Mouse (Mus musculus) embryonic facial prominence, embryonic 15.5 days (tissue): ENCODE measurements around the gene Zscan29. TPM values are rescaled to one million over a fixed set of nuclear protein-coding genes. Genes with fewer than 3 reads are reported as not detected.
"Not testable (repeated sequence)": the region's sequence is repeated elsewhere in the genome, so short reads cannot be mapped to it uniquely, and the experiment has no call there.

ENCODE experiments used
- ATAC-seq: fragments of 200-750 bp; cut with Nextera tagmentation; 2 replicates; pipeline ENCODE4 v1.8.0; 2017; ENCODE audit warnings: low read depth, moderate TSS enrichment; ENCODE audit not compliant: insufficient number of reproducible peaks, low FRiP score, low TSS enrichment
- H3K27ac ChIP-seq: fragments of 300-500 bp; sonication (generic); replicated peaks from 2 replicates; pipeline ENCODE4 v1.5.1; 2015; ENCODE audit warnings: mild to moderate bottlenecking, inconsistent platforms
- H3K27me3 ChIP-seq: fragments of 300-500 bp; sonication (generic); 2 replicates; pipeline ENCODE4 v1.6.1; 2015; ENCODE audit warnings: inconsistent platforms
- H3K36me3 ChIP-seq: fragments of 300-500 bp; sonication (generic); 2 replicates; pipeline ENCODE4 v1.6.1; 2015; ENCODE audit warnings: mild to moderate bottlenecking, inconsistent platforms
- H3K4me1 ChIP-seq: fragments of 300-500 bp; sonication (generic); 2 replicates; pipeline ENCODE4 v1.6.1; 2015; ENCODE audit warnings: inconsistent platforms
- H3K4me2 ChIP-seq: fragments of 300-500 bp; sonication (generic); replicated peaks from 2 replicates; pipeline ENCODE4 v1.6.1; 2015; ENCODE audit warnings: mild to moderate bottlenecking, inconsistent platforms
- H3K4me3 ChIP-seq: fragments of 300-500 bp; sonication (generic); replicated peaks from 2 replicates; pipeline ENCODE4 v1.5.1; 2015; ENCODE audit warnings: mild to moderate bottlenecking, inconsistent platforms
- H3K9ac ChIP-seq: fragments of 300-500 bp; sonication (generic); 2 replicates; pipeline ENCODE4 v1.6.1; 2015; ENCODE audit warnings: inconsistent platforms
- H3K9me3 ChIP-seq: fragments of 300-500 bp; sonication (generic); replicated peaks from 2 replicates; pipeline ENCODE4 v1.6.1; 2016; ENCODE audit warnings: inconsistent platforms
- WGBS: fragments of 180-500 bp; shearing (Covaris S2); methylation state at CpG from one replicate; pipeline ENCODE4 v1.1.7; 2015; 5-methylcytosine and 5-hydroxymethylcytosine counted together
- polyA plus RNA-seq: library from polyadenylated mRNA; unstranded; fragments of >200 nt; fragmentation: Nextera tagmentation; extraction: Ambion mirVana; gene quantifications from 2 replicates; pipeline ENCODE4 v1.2.1, GENCODE M21; 2015

Gene Zscan29
- polyA plus RNA-seq, 1 experiment from 2014 or later, result 10.6 TPM

DNA sequence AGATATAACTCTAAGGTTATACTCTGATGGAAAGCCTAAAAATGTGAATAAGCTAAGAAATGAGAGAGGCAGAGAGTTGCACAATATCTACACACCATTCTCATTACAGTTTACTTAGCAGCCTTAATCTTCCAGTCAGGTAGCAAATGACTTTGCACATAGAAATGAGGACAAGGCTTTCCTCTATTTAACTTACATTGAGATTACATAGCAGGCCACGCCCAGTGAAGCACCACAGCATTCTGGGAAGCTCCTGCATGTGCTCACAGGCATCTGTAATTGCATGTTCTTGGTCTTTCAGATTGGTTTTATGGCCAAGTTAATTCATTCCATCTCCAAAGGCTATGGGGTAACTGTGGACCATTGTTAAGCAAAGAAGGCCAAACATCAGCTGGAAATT is 38.1 kb downstream of the Zscan29 start:
- Histone ChIP-seq H3K27ac (no peak overlapping the region), H3K4me2 (no peak overlapping the region), H3K27me3 (no peaks in the 10 kb centered on the region), H3K4me1 (no peaks in the 10 kb centered on the region), H3K9me3 (no peaks in the 10 kb centered on the region), H3K36me3 (no peaks in the 10 kb centered on the region), H3K9ac (no peak overlapping the region), H3K4me3 (no peak overlapping the region)
- ATAC-seq, result no peak
- WGBS, result 63% methylated on average over 1 of the region's 1 CpGs

DNA sequence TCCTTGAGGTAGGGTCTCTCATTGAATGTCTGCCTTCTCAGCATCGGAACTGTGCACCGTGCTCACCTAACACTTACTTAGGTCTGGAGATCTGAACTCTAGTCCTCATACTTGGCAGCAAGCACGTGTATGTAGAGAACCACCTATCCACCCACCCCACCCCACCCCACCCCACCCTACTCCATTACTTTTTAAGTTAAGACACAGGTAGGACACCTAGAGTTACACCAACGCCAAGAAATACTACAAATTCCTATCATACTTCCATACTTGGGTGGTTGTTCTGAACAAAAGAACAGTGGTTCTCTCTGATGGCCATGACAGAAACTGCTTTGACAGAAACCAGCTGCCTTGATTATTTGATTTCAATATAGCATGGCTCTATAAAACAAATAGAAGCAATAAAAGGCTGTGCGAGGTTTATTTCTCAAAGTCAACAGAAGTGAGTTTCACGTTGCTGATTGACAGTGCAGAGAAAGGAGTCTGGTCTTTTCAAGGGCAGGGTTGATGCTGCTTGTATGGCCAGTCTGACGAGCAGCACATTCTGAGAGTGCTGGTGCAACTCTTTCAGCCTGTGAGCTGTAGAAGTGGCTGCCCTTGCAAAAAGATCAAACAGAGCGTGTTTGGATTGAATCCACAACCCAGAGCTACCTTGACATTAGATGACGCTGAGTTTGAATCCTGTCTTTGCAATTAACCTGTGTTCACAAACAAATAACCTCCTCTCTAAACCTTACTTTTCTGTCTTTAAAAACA is 41.9 kb downstream of the Zscan29 start:
- no peak overlapping the region for H3K9ac ChIP-seq
- 55% methylated on average over 9 of the region's 9 CpGs for WGBS
- no peak for ATAC-seq
- H3K27ac ChIP-seq, result no peak overlapping the region
- no peaks in the 10 kb centered on the region for H3K4me1 ChIP-seq
- no peak overlapping the region for H3K4me2 ChIP-seq
- H3K9me3 ChIP-seq, result no peaks in the 10 kb centered on the region
- no peak overlapping the region for H3K4me3 ChIP-seq
- H3K36me3 ChIP-seq, result no peaks in the 10 kb centered on the region
- H3K27me3 ChIP-seq, result no peaks in the 10 kb centered on the region

DNA sequence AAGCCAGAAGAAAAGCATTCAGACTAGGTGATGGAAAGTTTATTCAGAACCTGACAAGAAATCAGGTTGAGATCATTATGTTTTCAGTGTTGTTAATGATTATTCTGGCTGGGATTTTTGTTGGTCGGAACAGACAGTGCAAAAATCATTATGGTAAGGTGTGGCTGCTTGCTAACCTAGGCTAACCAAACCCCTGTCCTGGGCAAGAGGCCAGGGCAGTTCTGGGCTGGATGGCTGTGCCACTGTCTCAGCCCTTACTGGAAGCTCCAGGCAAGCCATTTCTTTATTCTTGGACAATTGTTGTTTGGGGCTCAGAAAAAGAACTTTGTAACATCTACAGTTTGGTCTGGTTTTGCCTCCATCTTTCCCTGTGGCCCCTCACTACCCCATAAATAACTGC is 43.4 kb downstream of the Zscan29 start:
- no peak for ATAC-seq
- Histone ChIP-seq H3K27ac (no peak overlapping the region), H3K27me3 (no peaks in the 10 kb centered on the region), H3K4me3 (no peak overlapping the region), H3K9ac (no peak overlapping the region), H3K4me2 (no peak overlapping the region), H3K9me3 (no peaks in the 10 kb centered on the region), H3K4me1 (no peaks in the 10 kb centered on the region), H3K36me3 (no peaks in the 10 kb centered on the region)
- WGBS, result 77% methylated on average over 1 of the region's 1 CpGs

DNA sequence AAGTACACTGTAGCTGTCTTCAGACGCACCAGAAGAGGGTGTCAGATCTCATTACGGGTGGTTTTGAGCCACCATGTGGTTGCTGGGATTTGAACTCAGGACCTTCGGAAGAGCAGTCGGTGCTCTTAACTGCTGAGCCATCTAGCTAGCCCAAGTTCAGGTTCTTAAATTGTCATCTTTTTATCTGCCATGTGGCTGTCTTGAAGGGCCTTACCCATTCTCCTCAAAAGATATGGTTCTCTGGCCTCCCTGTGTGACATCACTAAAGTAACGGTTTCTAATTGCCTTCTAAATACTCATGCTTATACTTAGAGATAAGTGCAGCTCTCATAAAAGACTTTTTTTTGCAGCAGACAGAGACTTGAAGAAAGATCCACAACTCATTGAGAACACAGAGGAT is 44.6 kb downstream of the Zscan29 start:
- not testable (repeated sequence) for H3K9me3 ChIP-seq, H3K36me3 ChIP-seq, H3K4me3 ChIP-seq, H3K4me1 ChIP-seq, H3K27ac ChIP-seq, H3K9ac ChIP-seq, H3K27me3 ChIP-seq, H3K4me2 ChIP-seq, ATAC-seq
- WGBS, result 90% methylated on average over 5 of the region's 5 CpGs

DNA sequence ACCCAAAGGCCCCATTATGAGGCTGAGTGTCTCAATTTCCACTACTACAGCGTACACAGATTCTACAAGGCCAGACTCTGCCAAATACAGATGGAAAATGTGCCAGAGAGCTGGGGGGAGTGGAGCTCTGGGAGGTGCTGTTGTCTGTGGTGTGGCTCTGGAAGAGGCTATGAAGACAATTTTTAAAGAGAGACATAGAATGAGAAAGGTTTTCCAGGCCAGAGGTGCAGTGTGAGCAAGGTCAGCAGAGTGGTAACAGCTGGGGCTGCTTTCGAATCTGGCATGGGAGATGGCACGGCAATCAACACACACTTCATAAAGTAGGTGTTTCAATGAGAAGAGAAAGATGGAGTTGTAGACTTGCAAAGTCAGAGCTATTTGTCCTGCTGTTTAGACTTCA is 51.7 kb downstream of the Zscan29 start:
- H3K4me1 ChIP-seq, result no peaks in the 10 kb centered on the region
- H3K36me3 ChIP-seq, result no peaks in the 10 kb centered on the region
- H3K4me2 ChIP-seq, result no peak overlapping the region
- H3K27me3 ChIP-seq, result no peaks in the 10 kb centered on the region
- no peak overlapping the region for H3K9ac ChIP-seq
- no peak overlapping the region for H3K4me3 ChIP-seq
- 84% methylated on average over 3 of the region's 3 CpGs for WGBS
- no peaks in the 10 kb centered on the region for H3K9me3 ChIP-seq
- H3K27ac ChIP-seq, result no peak overlapping the region
- ATAC-seq, result no peak

DNA sequence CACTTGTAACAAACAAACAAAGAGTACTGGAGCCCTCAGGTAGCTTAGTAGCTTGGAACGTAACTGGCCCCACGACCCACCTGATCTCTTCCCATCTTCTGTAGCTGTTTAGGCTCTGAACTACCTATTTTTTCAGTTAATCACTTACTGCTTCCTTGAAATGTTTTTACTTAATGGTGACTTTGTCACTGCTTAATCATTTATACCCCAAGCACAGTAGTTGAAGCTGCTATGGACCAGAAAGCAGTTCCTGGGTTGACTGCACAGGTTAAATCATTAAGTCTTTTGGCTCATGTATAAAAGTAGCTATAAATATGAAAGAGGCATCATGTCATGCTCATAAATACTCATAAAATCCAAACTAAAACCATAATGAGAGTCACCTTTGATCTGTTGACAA is 55.5 kb downstream of the Zscan29 start:
- Histone ChIP-seq H3K36me3 (no peaks in the 10 kb centered on the region), H3K27me3 (no peaks in the 10 kb centered on the region), H3K27ac (no peak overlapping the region), H3K4me1 (no peaks in the 10 kb centered on the region), H3K9ac (no peak overlapping the region), H3K4me3 (no peak overlapping the region), H3K4me2 (no peak overlapping the region), H3K9me3 (no peaks in the 10 kb centered on the region)
- 80% methylated on average over 2 of the region's 2 CpGs for WGBS
- ATAC-seq, result no peak

DNA sequence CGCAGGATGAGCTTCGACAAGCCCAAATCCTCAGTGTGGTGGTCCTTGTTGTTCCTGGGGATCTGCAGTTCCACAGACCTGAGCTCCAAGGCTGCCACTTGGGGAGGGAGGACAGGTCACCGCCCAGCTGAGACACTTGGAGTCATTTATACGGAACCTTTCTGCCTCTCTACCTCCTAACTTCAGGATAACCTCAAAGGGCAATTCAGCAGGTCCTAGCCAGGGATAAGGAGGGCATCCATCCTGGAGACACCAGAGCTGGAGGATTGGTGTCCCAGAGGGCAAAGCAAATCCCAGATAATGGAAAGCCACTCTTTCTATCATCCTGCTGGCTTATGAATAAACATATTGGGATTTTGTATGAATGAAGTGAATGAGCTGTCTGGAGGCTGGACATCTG is 61.2 kb downstream of the Zscan29 start, which contains the start of gene Tgm7:
Tgm7 (minus strand) TSS at position 101 of the 400 bp plus-strand sequence.
- no peaks in the 10 kb centered on the region for H3K36me3 ChIP-seq
- no peaks in the 10 kb centered on the region for H3K9me3 ChIP-seq
- no peak within 1 kb of the TSS for H3K9ac ChIP-seq
- H3K27me3 ChIP-seq, result no peaks in the 10 kb centered on the region
- no peak within 1 kb of the TSS for H3K4me2 ChIP-seq
- ATAC-seq, result no peak
- no peak within 1 kb of the TSS for H3K4me3 ChIP-seq
- H3K27ac ChIP-seq, result no peak within 1 kb of the TSS
- no peaks in the 10 kb centered on the region for H3K4me1 ChIP-seq
- 82% methylated on average over 4 of the region's 4 CpGs for WGBS

Other genes with a start within 250 kb of the Zscan29 start
- 20.7 and 24.2 TPM in 2 replicates for gene Ubr1, start 200.4 kb downstream of the Zscan29 start, polyA plus RNA-seq
- 2.5 and 4.1 TPM in 2 replicates for gene Tmem62, start 194.1 kb downstream of the Zscan29 start, polyA plus RNA-seq
- 40.2 and 43.8 TPM in 2 replicates for gene Ccndbp1, start 162.7 kb downstream of the Zscan29 start, polyA plus RNA-seq
- gene Epb42, start 134.1 kb downstream of the Zscan29 start, polyA plus RNA-seq, result 0.26 and 0.69 TPM in 2 replicates
- 3.3 and 3.5 TPM in 2 replicates for gene Tgm5, start 85.3 kb downstream of the Zscan29 start, polyA plus RNA-seq
- gene Tgm7, start 61.3 kb downstream of the Zscan29 start, polyA plus RNA-seq, result not detected in 2 replicates
- 17.9 and 20.3 TPM in 2 replicates for gene Adal, start 30.7 kb downstream of the Zscan29 start, polyA plus RNA-seq
- gene Lcmt2, start 30.5 kb downstream of the Zscan29 start, polyA plus RNA-seq, result 20.0 and 21.0 TPM in 2 replicates
- 49.7 and 54.7 TPM in 2 replicates for gene Tubgcp4, start 471 bp downstream of the Zscan29 start, polyA plus RNA-seq
- 61.0 and 62.1 TPM in 2 replicates for gene Trp53bp1, start 100.3 kb upstream of the Zscan29 start, polyA plus RNA-seq
- gene Map1a, start 118.5 kb upstream of the Zscan29 start, polyA plus RNA-seq, result 5.5 and 6.5 TPM in 2 replicates
- 12.8 TPM in 2 replicates for gene Ppip5k1, start 184.3 kb upstream of the Zscan29 start, polyA plus RNA-seq
- 63.8 and 67.3 TPM in 2 replicates for gene Ckmt1, start 186.6 kb upstream of the Zscan29 start, polyA plus RNA-seq
- 0.08 TPM in 1 of 2 replicates, not detected in the other for gene Strc, start 216.0 kb upstream of the Zscan29 start, polyA plus RNA-seq
- gene Pdia3, start 242.7 kb upstream of the Zscan29 start, polyA plus RNA-seq, result 751 and 770 TPM in 2 replicates
- gene Catsper2, start 242.7 kb upstream of the Zscan29 start, polyA plus RNA-seq, result 3.0 and 3.3 TPM in 2 replicates